Mouse (Mus musculus) cerebellum, adult 9-11 months (tissue): ENCODE data around the gene Cst10.

Source experiments
- DNase-seq: peaks from one replicate; pipeline ENCODE4 v3.0.0; 2022

Cst10 gene

DNA sequence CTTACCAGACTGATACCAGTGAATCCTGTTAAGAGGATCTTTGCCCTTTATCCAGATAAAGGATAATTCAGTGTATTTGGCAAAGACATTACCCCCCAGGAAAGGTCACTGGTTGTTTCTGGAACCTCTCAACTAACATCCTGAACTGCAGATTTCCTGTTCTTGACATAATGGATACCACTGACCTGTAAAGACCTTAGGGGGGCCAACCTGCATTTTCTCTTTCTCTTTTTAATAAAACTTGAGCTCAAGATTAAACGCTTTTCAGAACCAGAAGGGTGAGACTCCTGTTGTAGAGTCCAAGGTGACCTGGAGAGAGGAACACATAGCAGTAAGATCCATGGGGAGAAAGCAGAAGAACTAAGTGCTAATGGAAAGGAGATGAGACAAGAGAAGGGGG is at the start of gene Cst10:
Gene Cst10 (plus strand): TSS at position 301 of the 400 bp plus-strand sequence.
- DNase-seq: no peak

DNA sequence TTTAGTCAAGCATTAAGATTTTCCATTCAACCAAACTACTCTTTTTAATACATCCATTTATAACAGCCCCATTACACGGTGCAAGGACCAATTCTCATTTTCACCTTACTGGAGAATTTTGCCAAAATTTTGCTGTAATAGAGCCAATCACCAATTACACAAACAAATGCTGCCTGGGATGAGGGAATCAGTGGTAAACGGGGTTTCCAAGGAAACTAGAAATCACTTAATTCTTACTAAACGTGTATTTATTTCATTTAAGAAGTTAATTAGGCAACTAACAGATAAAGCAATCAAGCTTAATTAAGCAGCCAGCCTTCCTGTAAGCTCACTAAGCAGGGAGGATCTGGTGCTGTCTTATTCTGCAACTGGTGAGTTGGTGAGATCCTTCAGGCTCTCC is 11.9 kb upstream of the Cst10 start:
- no peak for DNase-seq

DNA sequence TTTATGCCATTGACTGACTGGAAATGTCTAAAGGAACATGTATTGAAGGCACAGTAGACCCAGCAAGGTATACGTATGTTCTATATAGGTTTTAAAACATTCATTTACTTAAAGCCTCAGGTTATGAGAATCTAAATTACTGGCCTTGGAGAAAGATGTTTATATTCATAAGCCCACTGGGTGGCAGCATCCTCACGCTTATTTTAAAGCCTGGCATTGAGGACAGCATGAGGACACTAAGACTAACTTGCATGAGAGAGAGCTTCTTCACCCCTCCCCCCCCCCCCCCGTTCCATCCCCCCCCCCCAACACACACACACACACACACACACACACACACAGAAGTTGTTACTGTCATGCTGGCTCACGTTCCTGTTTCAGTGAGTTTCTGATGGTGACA is 17.7 kb downstream of the Cst10 start:
- DNase-seq: peak; percentile 8
